Comparison of ENCODE assay signal across 14 mouse cellular contexts in genomic region chr13:113859392-113859776, GRCm38 (mm10).
DNase-seq lines count a peak whose midpoint lies in the region; ATAC-seq and TF ChIP-seq lines count a peak whose summit lies in the region.
"Had no signal": no experiment of that assay in that cellular context is flagged by ENCODE, and none has a peak within 500 bp of the region (broad histone marks: within the 10 kb centered on the region; RNA-seq: fewer than 3 reads in every experiment).

No protein-coding gene starts in this region.

- 82% methylated on average over 11 of the region's 11 CpGs for WGBS in heart, embryonic 14.5 days

- H3K4me1 ChIP-seq in heart, embryonic 14.5 days (ENCODE audit: control insufficient read depth in 2 of 2, insufficient read depth in 2 of 2, low read length in 2 of 2): peaks cover 11 to 40% of the 10 kb centered on the region in 2 experiments
- peaks cover 11% of the 10 kb centered on the region for H3K4me1 ChIP-seq in ES-Bruce4 (ENCODE audit: control insufficient read depth, insufficient read depth, low read length)

- 0 out of 2 replicates have a peak overlapping the region, but pooled peaks have one; percentile 29 for H3K4me2 ChIP-seq in heart, embryonic 14.5 days (ENCODE audit: low read length)
- H3K4me2 ChIP-seq: limb, embryonic 13.5 days had no signal

- no peak overlapping the region for H3K9ac ChIP-seq in heart, embryonic 14.5 days (ENCODE audit: low read length)
- peak overlapping the region; percentile 80 for H3K9ac ChIP-seq in ES-Bruce4 (ENCODE audit: low read depth, poor library complexity, severe bottlenecking)
- H3K9ac ChIP-seq: limb, embryonic 13.5 days had no signal

- H3K4me3 ChIP-seq in heart, embryonic 14.5 days (ENCODE audit: control insufficient read depth in 1 of 2, insufficient read depth in 1 of 2, low read depth in 1 of 2, low read length in 2 of 2): no peak overlapping the region
- no peak overlapping the region for H3K4me3 ChIP-seq in ES-Bruce4 (ENCODE audit: low read depth, low read length)
- H3K4me3 ChIP-seq: limb, embryonic 13.5 days had no signal

- H3K27me3 ChIP-seq in heart, embryonic 14.5 days (ENCODE audit: control insufficient read depth, insufficient read depth, low read length): no peaks in the 10 kb centered on the region
- no peaks in the 10 kb centered on the region for H3K27me3 ChIP-seq in ES-Bruce4 (ENCODE audit: control insufficient read depth, insufficient read depth, low read length, poor library complexity, severe bottlenecking)
- H3K27me3 ChIP-seq: limb, embryonic 13.5 days had no signal

- TF ChIP-seq EP300 in ES-Bruce4 (IDR thresholded peaks at IDR 0.05; ENCODE audit: insufficient read depth, low read depth, low read length): 0 out of 2 replicates have a peak, but pooled peaks have one; percentile 31

- 0 out of 4 replicates have a peak overlapping the region, but pooled peaks of 1 of the 2 experiments have one; percentile 2 for H3K27ac ChIP-seq in heart, embryonic 14.5 days (replicated peaks in 1 of 2; ENCODE audit: control insufficient read depth in 1 of 2, insufficient read depth in 1 of 2, low read depth in 2 of 2, low read length in 2 of 2)
- peak overlapping the region; percentile 68 for H3K27ac ChIP-seq in ES-Bruce4 (ENCODE audit: insufficient read depth, low read length)
- H3K27ac ChIP-seq: limb, embryonic 13.5 days; macrophage had no signal

- TF ChIP-seq CTCF in ES-Bruce4 (IDR thresholded peaks at IDR 0.05; ENCODE audit: low read depth, low read length): no peak

- no peaks in the 10 kb centered on the region for H3K9me3 ChIP-seq in heart, embryonic 14.5 days (ENCODE audit: control insufficient read depth, low read length)
- H3K9me3 ChIP-seq in ES-Bruce4 (replicated peaks; ENCODE audit: control insufficient read depth, insufficient read depth, low read length, poor library complexity, severe bottlenecking): no peaks in the 10 kb centered on the region
- H3K9me3 ChIP-seq: limb, embryonic 13.5 days had no signal

- ATAC-seq in heart, embryonic 14.5 days (ENCODE audit: insufficient number of reproducible peaks, insufficient read depth, low FRiP score, low read depth): no peak
- ATAC-seq: activated CD4-positive, CD25-positive, alpha-beta regulatory T cell, adult 4 months; CD4-positive, CD25-positive, alpha-beta regulatory T cell, adult 4 months; inflammation-experienced regulatory T-cells, adult 6 months had no signal

- DNase-seq in heart, postnatal 36 days: no peak
- peak; percentile 69 for DNase-seq in c-Kit-negative CD71-positive TER-119-positive erythroid progenitor cells, embryonic 14.5 days (ENCODE audit: low read depth, low spot score)
- DNase-seq in liver: peak; percentile 85
- no peak for DNase-seq in cerebellum, adult 9-10 months
- DNase-seq in kidney, postnatal 10 days: no peak
- no peak for DNase-seq in layer of hippocampus, postnatal 14 days (ENCODE audit: low spot score in 2 of 2)
- DNase-seq: right cerebral cortex, postnatal 25 days had no signal

- TF ChIP-seq POLR2A in ES-Bruce4 (IDR thresholded peaks at IDR 0.05; ENCODE audit: insufficient read depth, low read length): no peak

- no peaks in the 10 kb centered on the region for H3K36me3 ChIP-seq in heart, embryonic 14.5 days (ENCODE audit: control insufficient read depth, insufficient read depth, low read length)
- no peaks in the 10 kb centered on the region for H3K36me3 ChIP-seq in ES-Bruce4 (ENCODE audit: control insufficient read depth, insufficient read depth, low read length, poor library complexity, severe bottlenecking)
- H3K36me3 ChIP-seq: limb, embryonic 13.5 days had no signal

- intact Hi-C loops in heart, postnatal 36 days (cut with DNase I): no loop called here

Comparison
In these comparisons a context has a peak if more than half of its experiments do, and no peak if none do; other contexts are left out.
1. DNase-seq: peak in c-Kit-negative CD71-positive TER-119-positive erythroid progenitor cells, embryonic 14.5 days (single experiment) and liver (single experiment); none in heart, postnatal 36 days (0 of 2), cerebellum, adult 9-10 months (single experiment), kidney, postnatal 10 days (single experiment) and layer of hippocampus, postnatal 14 days (0 of 2).